Mouse (Mus musculus) ES-Bruce4 (cell line): ENCODE results near the gene Cadm2.

Source experiments
- CTCF ChIP-seq: IDR thresholded peaks from one replicate; pipeline ENCODE4 v1.8.1; 2011; ENCODE audit warnings: low read depth, low read length
- POLR2A ChIP-seq: IDR thresholded peaks from one replicate; pipeline ENCODE4 v1.8.1; 2011; ENCODE audit warnings: low read length; ENCODE audit not compliant: insufficient read depth

DNA sequence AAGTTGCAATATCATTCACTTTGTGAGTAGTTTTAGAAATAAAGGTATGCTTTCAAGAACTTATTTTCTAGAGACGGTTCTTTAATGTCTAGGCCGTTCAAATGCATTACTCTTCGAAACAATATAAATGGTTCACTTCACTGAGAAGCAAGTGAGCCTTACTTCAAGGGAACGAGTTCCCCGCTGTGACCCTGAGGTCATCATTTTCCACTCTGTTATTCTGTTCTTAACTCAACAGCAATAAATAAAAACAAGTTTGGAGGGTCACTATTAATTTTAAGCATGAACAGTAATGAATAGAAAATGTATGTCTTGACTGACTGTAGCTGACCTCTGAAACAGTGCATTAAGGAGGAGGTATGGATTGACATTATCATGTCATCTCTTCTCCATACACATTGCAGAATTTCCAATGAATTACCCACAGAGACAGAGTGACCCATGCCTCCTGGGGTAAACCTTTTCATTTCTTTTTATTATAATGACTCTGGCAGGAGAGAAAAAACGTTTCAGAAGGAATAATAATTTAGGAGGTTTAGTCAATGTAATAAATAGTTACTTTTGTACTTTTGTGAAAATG, 458.4 kb downstream of the Cadm2 start:
- TF ChIP-seq CTCF (no peak), POLR2A (no peak)
